Mouse (Mus musculus): Measurements from ENCODE around the gene Brip1.
A peak's percentile ranks its signal among the peaks of the same experiment; 100 is the strongest.

DNA sequence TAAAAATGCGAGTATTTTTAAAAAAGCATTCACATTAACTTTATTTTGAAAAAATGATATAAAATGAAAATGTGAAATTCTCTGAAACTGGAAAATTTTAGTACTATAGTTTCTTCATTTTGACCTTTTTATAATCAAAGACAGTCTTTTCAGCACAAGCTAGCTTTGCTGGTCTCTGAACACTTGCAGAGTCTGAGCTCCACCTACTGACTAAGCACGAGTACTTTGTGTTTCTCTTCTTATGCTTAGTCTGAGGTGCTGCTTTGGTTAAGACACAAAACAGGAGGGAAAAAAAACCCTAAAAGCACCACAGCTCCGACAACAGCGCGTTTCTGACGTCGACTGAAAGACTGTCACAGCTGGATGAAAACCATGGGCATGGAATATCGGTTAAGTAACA, 133.8 kb downstream of the Brip1 start:
- TF ChIP-seq CTCF (IDR thresholded peaks at IDR 0.05; ENCODE audit: low read depth) (peak; percentile 75), EP300 (optimal IDR thresholded peaks at IDR 0.05) (no peak)

Measured in stomach, postnatal 0 days (tissue).